Mouse (Mus musculus): ENCODE data around the gene Eva1c.

Gene Eva1c

GRCm38 (mm10) chr16:90863036-90863435 is 36.5 kb downstream of the Eva1c start:
- intact Hi-C loops (cut with DNase I): no loop called here

DNA sequence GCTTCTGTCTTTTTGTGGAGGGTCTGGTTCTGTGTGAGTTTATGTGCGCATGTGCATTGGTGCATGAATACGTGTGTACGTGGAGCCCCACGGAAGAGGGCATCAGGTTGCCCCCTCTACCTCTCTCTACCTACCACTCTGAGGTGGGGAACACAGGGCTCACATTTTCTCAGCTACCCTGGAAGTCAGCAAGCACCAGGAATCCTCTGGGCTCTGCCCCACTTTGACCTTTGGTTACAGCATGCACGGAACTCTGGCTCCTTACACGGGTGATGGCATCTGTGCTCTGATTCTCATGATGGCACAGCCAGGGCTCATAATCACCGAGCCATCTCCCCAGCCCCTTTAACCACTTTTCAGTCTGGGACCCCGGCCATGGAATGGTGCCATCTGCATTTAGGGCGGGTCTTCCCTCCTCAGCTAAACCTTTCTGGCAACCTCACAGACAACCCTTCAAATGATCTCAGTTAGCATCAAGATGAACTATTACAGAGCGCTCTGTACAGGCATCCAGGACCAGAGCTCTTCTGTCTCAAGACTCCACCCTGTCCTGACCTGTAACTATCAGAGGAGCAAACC is 37.0 kb downstream of the Eva1c start:
- intact Hi-C loops (cut with DNase I): no loop called here

DNA sequence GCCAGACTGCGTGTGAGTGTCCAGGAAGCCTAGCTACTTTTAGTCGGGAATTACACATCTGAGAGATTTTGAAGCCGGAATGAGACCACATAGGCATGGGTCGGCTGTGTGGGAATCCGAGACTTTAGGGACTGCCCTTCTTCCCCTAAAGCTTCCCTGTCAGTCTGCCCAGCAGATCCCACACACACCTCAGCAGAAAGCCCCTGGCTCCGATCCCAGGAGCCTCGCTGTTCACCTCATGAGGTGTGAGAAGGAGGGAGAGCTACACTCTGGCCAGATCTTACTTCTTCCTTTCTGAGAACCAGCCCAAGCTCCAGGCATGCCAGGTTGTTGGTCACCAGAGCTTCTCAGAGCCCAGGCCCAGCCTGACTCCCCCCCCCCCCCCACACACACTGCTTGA is 38.2 kb downstream of the Eva1c start:
- intact Hi-C loops (cut with DNase I): no loop called here

DNA sequence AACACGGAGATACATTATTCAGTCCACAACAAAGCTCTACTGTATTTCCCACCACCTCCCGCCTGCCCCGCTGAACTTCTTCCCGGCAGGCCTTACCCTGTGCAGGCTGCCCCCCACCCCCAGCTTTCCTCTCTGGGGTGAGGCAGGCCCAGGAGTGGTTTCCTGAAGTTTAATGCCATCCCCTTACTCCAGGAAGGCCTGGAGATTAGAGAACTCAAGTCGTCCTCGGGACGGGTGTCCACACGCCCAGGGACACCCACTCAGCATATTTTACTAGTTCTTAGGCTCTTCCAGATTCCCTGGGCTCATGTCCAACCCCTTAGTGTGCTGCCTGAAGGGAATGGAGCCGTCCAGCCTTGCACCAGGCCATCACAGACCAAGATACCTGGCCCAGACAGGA is 39.1 kb downstream of the Eva1c start:
- intact Hi-C loops (cut with DNase I): no loop called here

DNA sequence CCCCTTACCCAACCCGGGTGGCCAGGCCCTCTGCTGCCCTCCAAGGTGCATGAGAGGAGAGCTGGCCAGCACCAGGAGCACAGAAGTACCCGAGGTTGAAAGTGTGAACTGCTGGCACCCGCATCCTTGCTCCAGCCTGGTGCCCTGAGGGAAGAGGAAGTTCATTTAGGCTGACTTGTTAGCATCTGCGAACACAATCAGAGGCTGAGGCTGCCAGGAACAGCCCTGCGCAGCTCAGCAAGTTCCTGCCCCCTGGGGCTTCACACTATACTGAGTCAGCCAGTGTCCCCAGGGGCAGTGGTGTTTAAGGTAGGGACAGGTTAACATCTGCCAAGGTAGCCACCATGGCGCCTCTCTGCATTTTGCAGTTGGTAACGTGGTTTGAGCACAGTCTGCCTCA is 41.6 kb downstream of the Eva1c start:
- intact Hi-C loops (cut with DNase I): no loop called here

DNA sequence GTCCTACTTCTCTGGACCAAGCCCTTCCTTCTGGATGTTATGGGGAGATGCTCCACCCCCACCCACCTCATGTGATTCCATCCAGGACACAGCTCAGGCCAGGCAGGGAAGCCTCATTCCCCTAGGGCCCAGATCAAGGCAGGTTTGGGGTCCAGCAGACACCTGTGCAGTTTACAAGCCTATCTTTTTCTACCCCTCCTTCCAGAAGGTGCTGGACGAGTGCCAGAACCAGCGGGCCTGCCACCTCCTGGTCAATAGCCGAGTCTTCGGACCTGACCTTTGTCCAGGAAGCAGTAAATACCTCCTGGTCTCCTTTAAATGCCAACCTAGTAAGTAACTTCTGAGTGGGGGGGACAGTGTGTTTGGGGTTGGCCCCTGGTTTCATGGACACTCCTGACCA is 42.8 kb downstream of the Eva1c start:
- intact Hi-C loops (cut with DNase I): no loop called here

GRCm38 (mm10) chr16:90872936-90873335 is 46.4 kb downstream of the Eva1c start:
- intact Hi-C loops (cut with DNase I): no loop called here

- intact Hi-C loops (cut with DNase I): no loop called here
These were observed 48.0 kb downstream of the Eva1c start for GRCm38 (mm10) chr16:90874536-90874935.

GRCm38 (mm10) chr16:90878135-90878860 is 51.8 kb downstream of the Eva1c start:
- intact Hi-C loops (cut with DNase I): no loop called here

GRCm38 (mm10) chr16:90882501-90882977 is 56.0 kb downstream of the Eva1c start:
- intact Hi-C loops (cut with DNase I): loop anchor here (5.0 kb wide), 1 partner anchor 50 kb away; no protein-coding TSS in a partner anchor

- intact Hi-C loops (cut with DNase I): no loop called here
These were observed 58.8 kb downstream of the Eva1c start for GRCm38 (mm10) chr16:90885351-90885750.

GRCm38 (mm10) chr16:90885781-90886565 is 59.5 kb downstream of the Eva1c start:
- intact Hi-C loops (cut with DNase I): no loop called here

DNA sequence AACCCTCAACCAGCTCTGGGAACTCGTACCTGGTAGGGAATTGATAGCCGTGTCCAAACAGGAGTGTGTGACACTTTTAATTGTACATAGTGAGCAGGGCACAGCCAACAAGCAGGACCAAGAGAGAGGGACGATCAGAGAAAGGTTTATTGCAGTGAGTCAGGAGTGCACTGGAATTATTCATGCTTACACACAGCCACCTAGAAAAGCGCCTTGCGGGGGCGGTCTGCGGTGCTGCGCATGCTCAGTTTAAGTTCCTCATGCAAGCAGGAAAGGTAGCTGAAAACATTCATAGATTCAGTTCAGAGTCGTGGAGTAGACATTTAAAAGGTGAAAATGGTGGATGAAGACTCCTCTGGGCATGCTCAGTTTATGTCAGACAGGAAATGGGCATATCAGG is 64.2 kb downstream of the Eva1c start:
- intact Hi-C loops (cut with DNase I): no loop called here

GRCm38 (mm10) chr16:90891601-90892000 is 65.1 kb downstream of the Eva1c start:
- intact Hi-C loops (cut with DNase I): no loop called here

- intact Hi-C loops (cut with DNase I): no loop called here
These were observed 65.6 kb downstream of the Eva1c start for GRCm38 (mm10) chr16:90892081-90892480.

DNA sequence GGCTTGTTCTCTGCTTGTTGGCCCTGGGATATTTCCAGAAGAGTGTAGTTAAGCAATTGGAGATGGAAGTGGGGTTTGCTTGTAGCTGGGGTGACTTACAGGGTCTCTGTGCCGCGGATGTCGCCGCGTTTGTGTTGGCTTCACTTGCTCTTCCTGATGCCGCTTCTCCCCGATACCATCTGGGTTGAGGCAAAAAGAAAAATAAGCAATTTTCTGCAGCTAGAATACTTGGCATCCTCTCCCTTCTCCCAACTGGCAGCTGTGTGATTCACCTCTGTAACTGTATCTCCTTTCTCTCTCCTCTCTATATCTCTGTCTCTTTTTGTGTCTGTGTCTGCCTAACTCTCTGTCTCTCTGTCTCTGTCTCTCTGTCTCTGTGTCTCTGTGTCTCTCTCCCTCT is 66.5 kb downstream of the Eva1c start:
- intact Hi-C loops (cut with DNase I): no loop called here

DNA sequence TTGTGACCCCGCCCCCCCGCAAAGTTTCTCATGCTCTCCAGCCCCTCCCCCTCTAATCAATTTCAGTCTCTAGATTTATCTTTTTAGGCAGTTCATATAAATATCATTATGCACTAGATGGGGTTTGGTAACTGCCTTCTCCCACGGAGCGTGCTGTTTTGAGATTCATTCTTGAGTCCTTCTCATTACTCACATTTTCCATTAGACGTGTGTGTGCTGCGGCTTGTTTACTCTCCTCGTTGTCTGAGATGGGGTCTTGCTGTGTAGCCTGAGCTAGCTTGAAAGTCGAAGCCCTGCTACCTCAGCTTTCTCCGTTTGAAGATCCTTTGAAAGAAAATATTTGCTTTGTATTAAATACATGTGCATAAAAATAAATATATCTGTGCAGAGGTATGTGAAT is 67.3 kb downstream of the Eva1c start:
- intact Hi-C loops (cut with DNase I): no loop called here

DNA sequence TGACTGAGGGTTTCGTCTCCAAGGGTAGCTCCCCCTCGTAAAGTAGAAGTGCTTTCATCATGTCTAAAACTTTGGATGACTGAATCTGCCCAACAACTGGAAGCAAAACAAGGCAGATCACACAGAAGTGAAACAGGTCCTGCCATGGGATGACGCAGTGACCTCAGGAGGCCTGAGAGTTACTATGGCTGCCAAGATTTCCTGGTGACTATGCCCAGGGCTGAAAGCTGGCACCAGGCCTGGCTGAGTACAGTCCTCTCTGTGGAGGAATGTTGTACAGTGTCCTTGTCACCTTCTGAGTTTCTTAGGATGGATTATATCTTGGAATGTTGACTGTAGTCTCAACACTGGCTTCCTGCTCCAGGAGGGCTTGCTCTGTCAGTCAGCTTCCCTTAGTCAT is 71.1 kb downstream of the Eva1c start:
- intact Hi-C loops (cut with DNase I): no loop called here

DNA sequence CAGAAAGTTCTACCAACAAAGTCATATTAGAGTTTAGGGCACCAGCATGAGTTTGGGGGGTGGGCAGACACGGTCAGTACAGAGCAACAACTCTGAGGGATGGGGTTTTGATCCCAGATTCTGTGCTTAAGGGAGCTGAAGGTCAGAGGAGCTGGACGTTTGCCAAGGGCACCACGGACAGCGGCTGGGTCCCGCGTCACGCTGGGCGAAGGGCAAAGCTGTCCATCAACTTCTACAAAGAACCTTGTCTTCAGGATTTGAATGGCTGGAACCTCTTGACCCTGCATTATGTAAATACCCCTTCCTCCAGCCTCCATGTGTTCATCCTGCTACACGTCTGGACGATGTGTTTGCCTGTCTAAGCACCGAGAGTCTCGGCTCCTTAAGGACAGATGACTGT is 73.0 kb downstream of the Eva1c start:
- intact Hi-C loops (cut with DNase I): no loop called here

DNA sequence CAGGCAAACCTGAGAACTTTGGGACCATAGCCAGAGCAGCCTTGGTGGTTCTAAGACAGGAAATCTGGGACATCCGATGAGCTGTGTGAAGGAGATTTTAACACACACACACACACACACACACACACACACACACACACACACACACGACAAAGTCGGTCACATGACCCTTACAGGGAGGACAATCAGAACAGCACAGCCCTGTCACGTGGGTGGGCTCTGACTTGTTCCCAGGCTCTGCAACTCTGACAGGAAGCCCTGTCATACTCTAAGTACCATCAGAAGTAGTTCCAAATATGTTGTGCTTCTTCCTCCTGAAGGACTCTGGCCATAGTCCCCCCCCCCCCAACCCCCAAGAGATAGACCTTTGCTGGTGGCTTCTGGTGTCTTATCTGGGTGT is 74.8 kb downstream of the Eva1c start:
- intact Hi-C loops (cut with DNase I): no loop called here

DNA sequence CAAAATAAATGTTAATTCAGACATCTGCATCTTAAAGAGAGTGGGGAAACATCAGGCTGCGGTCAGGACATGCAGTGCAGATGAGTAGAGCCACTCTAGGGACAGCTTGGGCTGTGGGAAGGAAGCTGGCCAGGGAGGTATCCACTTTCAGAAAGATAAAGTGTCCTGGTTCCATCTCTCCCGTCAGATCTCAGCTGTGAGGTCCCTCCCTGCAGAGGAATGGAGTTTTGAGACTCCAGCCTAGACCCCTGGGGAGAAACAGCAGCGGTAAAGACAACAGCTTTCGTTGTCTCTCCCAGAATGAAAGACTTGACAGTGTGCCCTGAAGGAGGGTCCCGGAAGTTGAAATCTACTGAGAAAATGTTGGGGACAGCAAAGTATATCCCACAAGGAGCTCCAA is 76.8 kb downstream of the Eva1c start:
- intact Hi-C loops (cut with DNase I): no loop called here

DNA sequence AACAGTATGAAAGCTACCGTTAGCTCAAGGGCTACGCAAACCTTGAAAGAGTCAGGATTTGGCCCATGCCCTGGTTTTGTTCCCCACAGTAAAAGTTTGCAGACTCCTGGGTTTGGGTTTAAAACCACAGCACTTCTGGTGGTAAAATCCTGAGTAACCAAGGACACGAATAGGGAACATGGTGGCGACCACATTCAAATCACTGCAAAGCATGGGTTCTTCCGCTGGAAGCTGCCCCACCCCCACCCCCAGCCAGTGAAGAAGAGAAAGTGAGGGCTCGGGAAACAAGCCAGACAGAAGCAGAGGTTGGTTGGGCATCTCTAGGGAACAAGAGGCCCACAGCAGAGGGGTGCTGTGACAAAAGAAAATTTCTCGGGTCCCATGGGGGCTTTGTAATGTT is 80.7 kb downstream of the Eva1c start:
- intact Hi-C loops (cut with DNase I): no loop called here

Data from adrenal gland (tissue).